Mouse (Mus musculus) MEL (cell line): ENCODE measurements around the gene Psd4. TPM values are rescaled to one million over a fixed set of nuclear protein-coding genes. Genes with fewer than 3 reads are reported as not detected.

Experiments used
- DNase-seq: peaks from one replicate; pipeline ENCODE4 v3.0.0; 2011; ENCODE audit warnings: low read depth, low spot score
- H3K27ac ChIP-seq: 2 replicates; pipeline ENCODE4 v1.5.1; 2012; ENCODE audit warnings: low read depth, mild to moderate bottlenecking, control low read depth, low read length, moderate library complexity; ENCODE audit not compliant: control insufficient read depth
- H3K27me3 ChIP-seq, 2 experiments: fragments of 150-350 bp in 1 of 2; sonication (generic) in 1 of 2; 2 replicates each; pipeline ENCODE4 v1.6.1; 2012; ENCODE audit warnings: low read length in 2 of 2, mild to moderate bottlenecking in 2 of 2, improper control_type of control experiment in 1 of 2, moderate library complexity in 1 of 2; ENCODE audit not compliant: insufficient read depth in 2 of 2, control insufficient read depth in 1 of 2
- H3K36me3 ChIP-seq, 2 experiments: 2 replicates each; pipeline ENCODE4 v1.6.1; 2012 to 2014; ENCODE audit warnings: low read length in 2 of 2, improper control_type of control experiment in 1 of 2, inconsistent platforms in 1 of 2, mild to moderate bottlenecking in 1 of 2; ENCODE audit not compliant: insufficient read depth in 2 of 2, control insufficient read depth in 1 of 2
- H3K4me1 ChIP-seq, 2 experiments: fragments of 150-350 bp in 1 of 2; sonication (generic) in 1 of 2; 2 replicates each; pipeline ENCODE4 v1.6.1; 2012; ENCODE audit warnings: low read length in 2 of 2, improper control_type of control experiment in 1 of 2, mild to moderate bottlenecking in 1 of 2; ENCODE audit not compliant: insufficient read depth in 2 of 2, control insufficient read depth in 1 of 2
- H3K4me3 ChIP-seq, 2 experiments: fragments of 150-350 bp in 1 of 2; sonication (generic) in 1 of 2; 2 replicates each; pipeline ENCODE4 v1.5.1; 2012; ENCODE audit warnings: low read depth in 2 of 2, low read length in 2 of 2, mild to moderate bottlenecking in 2 of 2, moderate library complexity in 2 of 2, control low read depth in 1 of 2, improper control_type of control experiment in 1 of 2; ENCODE audit not compliant: control insufficient read depth in 1 of 2, insufficient read depth in 1 of 2
- H3K79me2 ChIP-seq: 2 replicates; pipeline ENCODE4 v1.6.1; 2012; ENCODE audit warnings: mild to moderate bottlenecking, low read length, moderate library complexity; ENCODE audit not compliant: control insufficient read depth, poor library complexity, insufficient read depth
- H3K9ac ChIP-seq: 2 replicates; pipeline ENCODE4 v1.6.1; 2012; ENCODE audit warnings: low read depth, mild to moderate bottlenecking, control low read depth, low read length, moderate library complexity; ENCODE audit not compliant: control insufficient read depth, poor library complexity, severe bottlenecking
- H3K9me3 ChIP-seq: fragments of 150-350 bp; sonication (generic); replicated peaks from 2 replicates; pipeline ENCODE4 v1.6.1; 2012; ENCODE audit warnings: mild to moderate bottlenecking, low read length, improper control_type of control experiment, moderate library complexity; ENCODE audit not compliant: insufficient read depth
- E2F4 ChIP-seq: IDR thresholded peaks from 2 replicates; pipeline ENCODE4 v1.6.1; 2011; ENCODE audit warnings: low read depth, low read length, improper control_type of control experiment, borderline replicate concordance
- ETS1 ChIP-seq: IDR thresholded peaks from 2 replicates; pipeline ENCODE4 v1.6.1; 2012; ENCODE audit warnings: low read depth, mild to moderate bottlenecking, inconsistent platforms, low read length, improper control_type of control experiment, moderate library complexity
- GABPA ChIP-seq: IDR thresholded peaks from 2 replicates; pipeline ENCODE4 v1.6.1; 2012; ENCODE audit warnings: low read depth, mild to moderate bottlenecking, inconsistent platforms, low read length, improper control_type of control experiment, moderate library complexity
- HCFC1 ChIP-seq: IDR thresholded peaks from 2 replicates; pipeline ENCODE4 v1.6.1; 2012; ENCODE audit warnings: low read depth, mild to moderate bottlenecking, inconsistent platforms, low read length, improper control_type of control experiment, moderate library complexity
- JUND ChIP-seq: IDR thresholded peaks from 2 replicates; pipeline ENCODE4 v1.6.1; 2011; ENCODE audit warnings: low read depth, mild to moderate bottlenecking, improper control_type of control experiment, low read length
- KAT2A ChIP-seq: conservative IDR thresholded peaks from 2 replicates; pipeline ENCODE4 v1.6.1; 2012; ENCODE audit warnings: low read depth, low read length, improper control_type of control experiment, inconsistent platforms
- MAX ChIP-seq: IDR thresholded peaks from 2 replicates; pipeline ENCODE4 v1.6.1; 2011; ENCODE audit warnings: low read length, improper control_type of control experiment
- MAZ ChIP-seq: IDR thresholded peaks from 2 replicates; pipeline ENCODE4 v1.6.1; 2012; ENCODE audit warnings: low read depth, mild to moderate bottlenecking, inconsistent platforms, low read length, improper control_type of control experiment
- MEF2A ChIP-seq: IDR thresholded peaks from 2 replicates; pipeline ENCODE4 v1.6.1; 2014; ENCODE audit warnings: low read depth, mild to moderate bottlenecking, inconsistent platforms, low read length, improper control_type of control experiment; ENCODE audit not compliant: poor library complexity, insufficient replicate concordance, severe bottlenecking; ENCODE audit errors: extremely low read depth
- MXI1 ChIP-seq: IDR thresholded peaks from 2 replicates; pipeline ENCODE4 v1.6.1; 2011; ENCODE audit warnings: mild to moderate bottlenecking, low read depth, low read length, improper control_type of control experiment
- NELFE ChIP-seq: IDR thresholded peaks from 2 replicates; pipeline ENCODE4 v1.6.1; 2011; ENCODE audit warnings: low read depth, low read length, improper control_type of control experiment
- NRF1 ChIP-seq: IDR thresholded peaks from 2 replicates; pipeline ENCODE4 v1.6.1; 2014; ENCODE audit warnings: low read depth, mild to moderate bottlenecking, inconsistent platforms, low read length, improper control_type of control experiment, moderate library complexity; ENCODE audit not compliant: poor library complexity, insufficient read depth, severe bottlenecking
- RAD21 ChIP-seq: IDR thresholded peaks from 2 replicates; pipeline ENCODE4 v1.6.1; 2011; ENCODE audit warnings: mild to moderate bottlenecking, low read depth, low read length, improper control_type of control experiment
- SIN3A ChIP-seq: IDR thresholded peaks from 2 replicates; pipeline ENCODE4 v1.6.1; 2012; ENCODE audit warnings: low read length, improper control_type of control experiment, inconsistent platforms
- SMC3 ChIP-seq: IDR thresholded peaks from 2 replicates; pipeline ENCODE4 v1.6.1; 2011; ENCODE audit warnings: low read depth, low read length, improper control_type of control experiment
- TBP ChIP-seq: IDR thresholded peaks from 2 replicates; pipeline ENCODE4 v1.8.0; 2011; ENCODE audit warnings: low read depth, low read length, improper control_type of control experiment
- USF1 ChIP-seq: IDR thresholded peaks from 2 replicates; pipeline ENCODE4 v1.6.1; 2014; ENCODE audit warnings: low read depth, mild to moderate bottlenecking, inconsistent platforms, low read length, improper control_type of control experiment, moderate library complexity
- ZC3H11A ChIP-seq: IDR thresholded peaks from 2 replicates; pipeline ENCODE4 v1.6.1; 2012; ENCODE audit warnings: low read depth, mild to moderate bottlenecking, inconsistent platforms, low read length, improper control_type of control experiment
- ZMIZ1 ChIP-seq: IDR thresholded peaks from 2 replicates; pipeline ENCODE4 v1.6.1; 2012; ENCODE audit warnings: low read depth, mild to moderate bottlenecking, inconsistent platforms, low read length, improper control_type of control experiment, moderate library complexity
- polyA plus RNA-seq, 2 experiments: library from polyadenylated mRNA; stranded (reverse) in 1 of 2; unstranded in 1 of 2; fragments of >175 nt in 1 of 2; fragments of >200 nt in 1 of 2; gene quantifications; 2 replicates each; pipeline versions ENCODE4 v1.2.1 to v1.2.4; 2012; ENCODE audit warnings: low replicate concordance in 2 of 2, low read depth in 1 of 2; ENCODE audit not compliant: insufficient read length in 2 of 2, insufficient read depth in 1 of 2, missing spikeins in 1 of 2
- total RNA-seq: library from RNA; depleted of rRNA; stranded (reverse); fragments of 300-350 nt; gene quantifications from 2 replicates; pipeline ENCODE4 v1.2.3, GENCODE M21; 2012

Psd4 gene
- total and polyA plus RNA-seq, 3 experiments = 0.11 TPM; not detected in 2

- Histone ChIP-seq H3K36me3 (no peaks in the 10 kb centered on the region), H3K27ac (no peak overlapping the region), H3K9ac (no peak overlapping the region), H3K79me2 (no peaks in the 10 kb centered on the region), H3K27me3 (no peaks in the 10 kb centered on the region), H3K9me3 (no peaks in the 10 kb centered on the region), H3K4me3 (no peak overlapping the region), H3K4me1 (no peaks in the 10 kb centered on the region)
- DNase-seq = no peak
- no peak for TF ChIP-seq HCFC1
- TF ChIP-seq JUND = no peak
- no peak for TF ChIP-seq NELFE
- TF ChIP-seq SMC3 = no peak
- no peak for TF ChIP-seq MAZ
- no peak for TF ChIP-seq MXI1
- TF ChIP-seq KAT2A = no peak
- TF ChIP-seq MEF2A = no peak
- no peak for TF ChIP-seq E2F4
- no peak for TF ChIP-seq RAD21
- TF ChIP-seq MAX = no peak
Measured at GRCm38 (mm10) chr2:24385111-24385961, 18.0 kb downstream of the Psd4 start.

DNA sequence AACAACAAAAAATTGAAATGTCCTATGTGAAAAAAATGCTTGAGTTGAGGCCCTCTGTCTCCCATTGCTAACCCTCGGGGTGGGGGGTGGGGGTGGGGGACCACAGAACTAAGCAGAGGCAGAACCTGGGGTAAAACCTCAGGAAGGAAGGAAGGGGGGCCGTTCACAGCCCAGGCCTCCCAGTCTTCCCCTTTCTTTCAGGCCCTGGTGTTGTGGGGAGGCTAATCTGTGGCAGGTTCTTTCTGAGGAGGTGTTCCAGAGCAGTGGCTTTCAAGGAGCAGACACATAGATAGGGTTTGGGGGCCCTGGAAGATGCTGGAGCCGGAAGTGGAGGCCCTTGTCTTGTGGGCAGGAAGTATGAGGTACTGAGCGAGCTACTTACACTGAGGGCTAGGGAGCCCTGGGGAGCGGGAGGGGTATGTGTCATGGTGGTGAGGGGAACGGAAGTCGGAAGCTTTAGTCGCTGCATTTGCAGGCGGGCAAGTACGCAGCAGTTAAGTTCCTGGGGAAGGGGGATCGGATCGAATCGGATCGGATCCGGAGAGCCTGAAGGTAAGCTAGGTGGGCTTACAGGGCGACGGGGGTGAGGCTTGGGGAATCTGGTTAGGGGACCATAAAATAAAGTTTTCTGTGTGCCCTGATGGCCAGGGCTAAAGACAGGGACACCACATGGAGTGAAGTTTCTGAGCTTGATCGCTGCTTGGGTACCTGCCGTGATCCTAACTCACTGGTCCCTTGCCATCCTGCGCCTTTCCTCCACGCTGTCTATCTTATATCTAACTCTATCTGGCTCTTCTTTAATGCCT is 19.0 kb downstream of the Psd4 start:
- H3K79me2 ChIP-seq = no peaks in the 10 kb centered on the region
- H3K9me3 ChIP-seq = no peaks in the 10 kb centered on the region
- no peak for DNase-seq
- no peaks in the 10 kb centered on the region for H3K36me3 ChIP-seq
- no peaks in the 10 kb centered on the region for H3K4me1 ChIP-seq
- H3K27ac ChIP-seq = no peak overlapping the region
- H3K9ac ChIP-seq = no peak overlapping the region
- H3K4me3 ChIP-seq = no peak overlapping the region
- H3K27me3 ChIP-seq = no peaks in the 10 kb centered on the region
- TF ChIP-seq SMC3 = no peak
- no peak for TF ChIP-seq ETS1
- no peak for TF ChIP-seq KAT2A
- no peak for TF ChIP-seq HCFC1
- TF ChIP-seq NELFE = no peak
- no peak for TF ChIP-seq USF1
- TF ChIP-seq GABPA = no peak
- TF ChIP-seq ZMIZ1 = no peak
- no peak for TF ChIP-seq TBP
- TF ChIP-seq ZC3H11A = no peak
- TF ChIP-seq SIN3A = no peak
- TF ChIP-seq NRF1 = no peak
